Mouse (Mus musculus): ENCODE data around the gene Anapc15-ps.

DNA sequence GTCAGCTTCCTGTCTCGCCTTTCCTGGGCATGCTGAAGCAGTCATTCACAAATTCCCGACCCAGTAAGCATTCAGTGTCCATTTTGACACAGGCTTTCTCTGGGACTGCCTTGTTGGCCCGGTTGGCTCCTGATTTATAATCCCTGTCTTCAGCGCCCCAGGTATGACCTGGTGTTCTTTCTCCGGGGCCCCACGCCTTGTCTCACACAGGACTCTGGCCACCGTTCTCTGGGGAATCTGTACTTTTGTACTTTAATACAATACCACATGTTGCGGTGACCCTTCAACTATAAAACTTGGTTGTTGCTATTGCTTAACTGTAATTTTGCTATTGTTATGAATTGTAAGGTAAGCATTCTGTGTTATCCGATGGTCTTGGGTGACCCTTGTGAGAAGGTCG, 26.7 kb downstream of the Anapc15-ps start:
- TF ChIP-seq POLR2A (IDR thresholded peaks at IDR 0.05; ENCODE audit: borderline replicate concordance, low read depth, low read length) (no peak), CTCF (IDR thresholded peaks at IDR 0.05; ENCODE audit: low read depth, low read length) (no peak)
